Mouse (Mus musculus): ENCODE data around the gene Il1b.

Gene Il1b

GRCm38 (mm10) chr2:129371039-129371438 lies at the start of gene Il1b:
TSS of gene Il1b (minus strand) at chr2:129371139.
- DNase-seq, result no peak

- no peak for DNase-seq
Observed at GRCm38 (mm10) chr2:129419361-129419880, 48.5 kb upstream of the Il1b start.

- no peak for DNase-seq
Observed at GRCm38 (mm10) chr2:129414593-129414992, 43.7 kb upstream of the Il1b start.

- DNase-seq, result no peak
Observed at GRCm38 (mm10) chr2:129413488-129413887, 42.5 kb upstream of the Il1b start.

GRCm38 (mm10) chr2:129411651-129412050 lies 40.7 kb upstream of the Il1b start:
- DNase-seq, result no peak

- no peak for DNase-seq
Observed at GRCm38 (mm10) chr2:129410344-129410743, 39.4 kb upstream of the Il1b start.

- DNase-seq, result peak; percentile 12 to 15
Observed at GRCm38 (mm10) chr2:129408476-129408875, 37.5 kb upstream of the Il1b start.

GRCm38 (mm10) chr2:129407596-129407995 lies 36.7 kb upstream of the Il1b start:
- no peak for DNase-seq

GRCm38 (mm10) chr2:129406508-129406907 lies 35.6 kb upstream of the Il1b start:
- no peak for DNase-seq

GRCm38 (mm10) chr2:129403786-129404185 lies 32.8 kb upstream of the Il1b start:
- DNase-seq, result no peak

- DNase-seq, result no peak
Observed at GRCm38 (mm10) chr2:129402330-129402729, 31.4 kb upstream of the Il1b start.

- no peak for DNase-seq
Observed at GRCm38 (mm10) chr2:129401803-129402202, 30.9 kb upstream of the Il1b start.

GRCm38 (mm10) chr2:129398176-129398575 lies 27.2 kb upstream of the Il1b start:
- DNase-seq, result no peak

- DNase-seq, result no peak
Observed at GRCm38 (mm10) chr2:129393524-129393923, 22.6 kb upstream of the Il1b start.

GRCm38 (mm10) chr2:129390161-129390560 lies 19.2 kb upstream of the Il1b start:
- DNase-seq, result no peak

GRCm38 (mm10) chr2:129389323-129389722 lies 18.4 kb upstream of the Il1b start:
- no peak for DNase-seq

GRCm38 (mm10) chr2:129385331-129385730 lies 14.4 kb upstream of the Il1b start:
- no peak for DNase-seq

GRCm38 (mm10) chr2:129384272-129384660 lies 13.3 kb upstream of the Il1b start:
- no peak for DNase-seq

- DNase-seq, result no peak
Observed at GRCm38 (mm10) chr2:129383512-129384271, 12.8 kb upstream of the Il1b start.

GRCm38 (mm10) chr2:129380746-129381474 lies 10.0 kb upstream of the Il1b start:
- DNase-seq, result no peak

GRCm38 (mm10) chr2:129380211-129380610 lies 9.3 kb upstream of the Il1b start:
- no peak for DNase-seq

GRCm38 (mm10) chr2:129373307-129373706 lies 2.4 kb upstream of the Il1b start:
- no peak for DNase-seq

- no peak for DNase-seq
Observed at GRCm38 (mm10) chr2:129369615-129370014, 1.3 kb downstream of the Il1b start.

GRCm38 (mm10) chr2:129368795-129369194 lies 2.1 kb downstream of the Il1b start:
- DNase-seq, result no peak

Measured in thymus, adult 18-20 months (tissue).